Mouse (Mus musculus) cerebellum, adult 9-11 months (tissue): ENCODE results near the gene Nostrin.
A peak's percentile ranks its signal among the peaks of the same experiment; 100 is the strongest.

Source experiments
- DNase-seq: peaks from one replicate; pipeline ENCODE4 v3.0.0; 2022

Gene Nostrin

GRCm38 (mm10) chr2:69205791-69206351 lies 70.3 kb downstream of the Nostrin start, which contains the start of gene Spc25:
Spc25 (minus strand) TSS chr2:69206194.
- DNase-seq = peak; percentile 88

GRCm38 (mm10) chr2:69206523-69206922 lies 70.9 kb downstream of the Nostrin start:
- DNase-seq = no peak

GRCm38 (mm10) chr2:69209684-69210083 lies 74.1 kb downstream of the Nostrin start:
- no peak for DNase-seq

GRCm38 (mm10) chr2:69210773-69211172 lies 75.2 kb downstream of the Nostrin start, which contains the start of gene G6pc2:
G6pc2 (plus strand) TSS chr2:69211073.
- no peak for DNase-seq

- no peak for DNase-seq
These were observed 77.1 kb downstream of the Nostrin start for GRCm38 (mm10) chr2:69212652-69213051.

GRCm38 (mm10) chr2:69215242-69215641 lies 79.6 kb downstream of the Nostrin start:
- DNase-seq = no peak

- DNase-seq = no peak
These were observed 86.3 kb downstream of the Nostrin start for GRCm38 (mm10) chr2:69221868-69222416.

GRCm38 (mm10) chr2:69222815-69223214 lies 87.2 kb downstream of the Nostrin start:
- DNase-seq = no peak

GRCm38 (mm10) chr2:69224724-69225123 lies 89.1 kb downstream of the Nostrin start:
- no peak for DNase-seq

GRCm38 (mm10) chr2:69226876-69227275 lies 91.3 kb downstream of the Nostrin start:
- no peak for DNase-seq

GRCm38 (mm10) chr2:69228635-69229034 lies 93.0 kb downstream of the Nostrin start:
- DNase-seq = no peak

GRCm38 (mm10) chr2:69230137-69230536 lies 94.5 kb downstream of the Nostrin start:
- DNase-seq = no peak

- DNase-seq = no peak
These were observed 96.5 kb downstream of the Nostrin start for GRCm38 (mm10) chr2:69232101-69232500.

GRCm38 (mm10) chr2:69234976-69235678 lies 99.5 kb downstream of the Nostrin start:
- DNase-seq = no peak
